Mouse (Mus musculus) stomach, embryonic 14.5 days (tissue): Measurements from ENCODE around the gene Crispld2. TPM values are rescaled to one million over a fixed set of nuclear protein-coding genes. Genes with fewer than 3 reads are reported as not detected.

ENCODE experiments used
- ATAC-seq: fragments of 200-750 bp; cut with Nextera tagmentation; 2 replicates; pipeline ENCODE4 v1.8.0; 2017; ENCODE audit warnings: low read depth, moderate TSS enrichment; ENCODE audit not compliant: insufficient number of reproducible peaks, insufficient read depth, low FRiP score
- H3K27ac ChIP-seq: fragments of 300-500 bp; sonication (generic); 2 replicates; pipeline ENCODE4 v1.5.1; 2014; ENCODE audit warnings: mild to moderate bottlenecking, low read length, moderate library complexity, mixed read lengths
- H3K27me3 ChIP-seq: fragments of 300-500 bp; sonication (generic); 2 replicates; pipeline ENCODE4 v1.6.1; 2014; ENCODE audit warnings: low read length, control low read depth, mixed read lengths; ENCODE audit not compliant: control insufficient read depth, insufficient read depth
- H3K36me3 ChIP-seq: fragments of 300-500 bp; sonication (generic); 2 replicates; pipeline ENCODE4 v1.6.1; 2014; ENCODE audit warnings: mild to moderate bottlenecking, control low read depth, low read length, moderate library complexity, mixed read lengths; ENCODE audit not compliant: control insufficient read depth, insufficient read depth
- H3K4me1 ChIP-seq: fragments of 300-500 bp; sonication (generic); 2 replicates; pipeline ENCODE4 v1.6.1; 2014; ENCODE audit warnings: low read length, control low read depth, mixed read lengths; ENCODE audit not compliant: control insufficient read depth, insufficient read depth
- H3K4me2 ChIP-seq: fragments of 300-500 bp; sonication (generic); replicated peaks from 2 replicates; pipeline ENCODE4 v1.6.1; 2014; ENCODE audit warnings: low read depth, low read length, control low read depth
- H3K4me3 ChIP-seq: fragments of 300-500 bp; sonication (generic); 2 replicates; pipeline ENCODE4 v1.5.1; 2014; ENCODE audit warnings: low read depth, low read length, control low read depth
- H3K9ac ChIP-seq: fragments of 300-500 bp; sonication (generic); replicated peaks from 2 replicates; pipeline ENCODE4 v1.6.1; 2014; ENCODE audit warnings: low read depth, mild to moderate bottlenecking, control low read depth, low read length, moderate library complexity, mixed read lengths
- H3K9me3 ChIP-seq: fragments of 300-500 bp; sonication (generic); 2 replicates; pipeline ENCODE4 v1.6.1; 2016; ENCODE audit warnings: low read depth, low read length, control low read depth; ENCODE audit not compliant: control insufficient read depth
- WGBS: fragments of 180-500 bp; shearing (Covaris S2); extraction: QIAGEN DNeasy Blood & Tissue Kit; methylation state at CpG from one replicate; pipeline ENCODE4 v1.1.7; 2014; 5-methylcytosine and 5-hydroxymethylcytosine counted together
- polyA plus RNA-seq: library from polyadenylated mRNA; unstranded; fragments of >200 nt; fragmentation: Nextera tagmentation; extraction: Ambion mirVana; gene quantifications from 2 replicates; pipeline ENCODE4 v1.2.1, GENCODE M21; 2014

Crispld2 gene
- polyA plus RNA-seq, 1 experiment from 2014 or later, result 29.1 TPM

DNA sequence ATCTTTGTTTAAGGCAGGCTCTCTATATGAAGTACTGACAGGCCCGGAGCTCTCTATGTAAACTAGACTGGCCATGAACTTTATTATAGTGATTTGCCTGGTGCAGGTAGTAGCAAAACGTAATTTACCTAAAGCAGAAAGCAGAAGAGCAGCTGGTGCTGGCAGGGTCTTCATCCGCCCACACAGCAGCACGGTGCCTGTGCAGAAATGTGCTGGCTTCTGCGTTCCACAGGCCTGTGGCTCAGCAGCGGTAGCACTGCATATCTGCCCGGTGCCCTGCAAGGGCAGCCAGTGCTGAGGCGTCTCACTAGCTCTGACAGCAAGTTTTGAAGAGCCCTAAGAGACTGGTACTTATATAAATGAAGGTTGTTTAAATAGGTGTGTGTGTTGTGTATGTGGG, 36.9 kb upstream of the Crispld2 start:
- ATAC-seq, result no peak

DNA sequence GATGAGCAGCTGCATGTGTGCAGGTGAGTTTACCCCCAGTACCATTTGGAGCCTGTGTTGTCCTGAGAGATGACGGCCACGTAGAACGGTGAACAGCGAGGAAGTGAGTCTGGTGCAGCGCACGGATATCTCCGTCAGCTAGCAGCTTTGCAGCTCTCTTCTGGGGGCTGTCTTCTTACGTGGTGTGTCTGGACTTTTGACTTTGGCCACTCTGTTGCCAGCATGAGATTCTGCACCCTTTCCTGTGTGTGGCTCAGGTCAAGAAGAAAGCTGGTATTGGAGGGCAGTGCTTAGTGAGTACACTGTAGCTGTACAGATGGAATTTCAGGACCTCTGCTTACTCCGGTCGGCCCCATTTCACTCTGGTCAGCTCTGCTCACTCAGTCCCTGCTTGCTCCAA, 34.2 kb upstream of the Crispld2 start:
- Histone ChIP-seq H3K27me3 (no peaks in the 10 kb centered on the region), H3K4me1 (no peaks in the 10 kb centered on the region), H3K9ac (no peak overlapping the region), H3K9me3 (no peaks in the 10 kb centered on the region), H3K4me3 (no peak overlapping the region), H3K4me2 (no peak overlapping the region), H3K27ac (no peak overlapping the region), H3K36me3 (peaks cover 47% of the 10 kb centered on the region)
- WGBS, result 98% methylated on average over 10 of the region's 10 CpGs
- ATAC-seq, result no peak

More for the DNA sequence above, 36.9 kb upstream of the Crispld2 start:
- H3K4me2 ChIP-seq, result no peak overlapping the region
- no peak overlapping the region for H3K4me3 ChIP-seq
- H3K4me1 ChIP-seq, result no peaks in the 10 kb centered on the region
- H3K9ac ChIP-seq, result no peak overlapping the region
- no peak overlapping the region for H3K27ac ChIP-seq
- WGBS, result 91% methylated on average over 8 of the region's 8 CpGs
- no peaks in the 10 kb centered on the region for H3K27me3 ChIP-seq
- no peaks in the 10 kb centered on the region for H3K9me3 ChIP-seq
- peaks cover 74% of the 10 kb centered on the region for H3K36me3 ChIP-seq

DNA sequence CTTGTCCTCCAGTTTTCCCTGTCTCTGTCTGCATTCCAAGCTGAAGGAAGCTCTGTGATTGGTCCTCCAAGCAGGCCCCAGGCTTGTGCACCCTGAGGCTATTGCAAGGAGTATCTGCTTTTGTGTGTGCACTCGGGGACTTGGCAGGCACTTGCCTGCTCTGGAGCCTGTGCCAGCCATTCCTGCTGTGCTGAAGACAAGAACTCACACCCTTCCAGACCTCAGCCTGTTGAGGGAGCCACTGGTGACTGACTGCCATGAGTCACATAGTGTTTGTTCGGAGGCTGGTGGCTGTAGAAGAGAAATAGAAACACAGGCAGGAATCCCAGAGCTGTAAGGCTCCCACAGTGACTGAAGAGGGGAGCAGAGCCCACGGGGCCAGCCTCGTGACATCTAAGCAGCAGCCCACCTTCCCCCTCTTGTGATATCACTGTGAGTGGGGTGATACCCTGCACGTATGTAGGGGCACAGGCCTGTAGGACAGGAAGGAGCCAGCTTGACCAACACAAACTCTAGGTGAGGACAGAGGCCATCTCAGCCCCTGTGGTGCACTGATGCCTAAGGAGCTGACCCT, 31.6 kb upstream of the Crispld2 start:
- H3K27ac ChIP-seq, result 0 out of 2 replicates have a peak overlapping the region, but pooled peaks have one; percentile 15
- H3K27me3 ChIP-seq, result no peaks in the 10 kb centered on the region

DNA sequence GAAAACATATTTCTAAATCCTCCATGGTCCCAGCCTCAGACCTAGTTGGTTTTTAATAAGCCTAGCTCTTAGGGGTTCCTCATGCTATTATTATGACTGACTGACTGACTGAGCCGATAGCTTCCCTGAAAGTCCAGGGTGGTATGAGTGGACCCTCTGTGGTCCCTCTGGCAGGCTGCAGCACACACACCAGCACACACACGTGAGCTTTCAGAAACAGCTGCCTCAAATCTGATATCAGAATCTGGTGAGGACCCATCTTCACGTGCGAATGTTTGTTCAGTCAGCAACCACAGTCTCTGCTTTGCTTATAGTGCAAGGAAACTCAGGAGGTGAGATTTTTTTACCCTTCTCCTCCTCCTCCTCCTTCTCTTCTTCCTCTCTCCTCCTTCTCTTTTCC, 27.4 kb upstream of the Crispld2 start:
- ATAC-seq, result no peak
- H3K9ac ChIP-seq, result no peak overlapping the region
- no peaks in the 10 kb centered on the region for H3K9me3 ChIP-seq
- H3K27ac ChIP-seq, result no peak overlapping the region
- no peaks in the 10 kb centered on the region for H3K27me3 ChIP-seq
- H3K4me1 ChIP-seq, result no peaks in the 10 kb centered on the region
- whole genome bisulfite sequencing, result 63% methylated on average over 4 of the region's 4 CpGs
- no peaks in the 10 kb centered on the region for H3K36me3 ChIP-seq
- no peak overlapping the region for H3K4me3 ChIP-seq
- H3K4me2 ChIP-seq, result no peak overlapping the region

More for the DNA sequence above, 31.6 kb upstream of the Crispld2 start:
- WGBS, result 60% methylated on average over 5 of the region's 5 CpGs
- Histone ChIP-seq H3K9ac (no peak overlapping the region), H3K9me3 (no peaks in the 10 kb centered on the region), H3K4me2 (no peak overlapping the region), H3K36me3 (peaks cover 24% of the 10 kb centered on the region), H3K4me1 (no peaks in the 10 kb centered on the region), H3K4me3 (no peak overlapping the region)
- ATAC-seq, result no peak

DNA sequence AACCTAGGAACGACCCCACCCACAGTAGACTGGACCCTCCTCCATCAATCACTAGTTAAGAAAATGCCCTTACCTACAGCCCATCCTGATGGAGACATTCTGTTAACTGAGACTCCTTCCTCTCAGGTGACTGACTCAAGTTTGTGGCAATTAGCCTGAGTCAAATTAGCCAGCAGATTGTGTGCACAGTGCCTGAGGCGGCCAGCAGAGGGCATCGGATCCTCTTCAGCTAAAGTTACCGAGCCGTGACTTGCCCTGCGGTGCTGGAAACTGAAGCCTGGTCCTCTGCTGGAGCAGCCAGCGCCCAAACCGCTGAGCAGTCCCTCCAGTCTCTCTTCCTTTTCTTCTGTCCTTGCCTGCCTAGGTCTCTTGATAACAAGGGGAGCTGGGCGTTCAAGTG, 24.8 kb upstream of the Crispld2 start:
- Histone ChIP-seq H3K4me2 (no peak overlapping the region), H3K9ac (no peak overlapping the region), H3K27ac (no peak overlapping the region), H3K36me3 (no peaks in the 10 kb centered on the region), H3K4me3 (no peak overlapping the region), H3K27me3 (no peaks in the 10 kb centered on the region), H3K9me3 (no peaks in the 10 kb centered on the region), H3K4me1 (no peaks in the 10 kb centered on the region)
- no peak for ATAC-seq
- 85% methylated on average over 9 of the region's 9 CpGs for WGBS

DNA sequence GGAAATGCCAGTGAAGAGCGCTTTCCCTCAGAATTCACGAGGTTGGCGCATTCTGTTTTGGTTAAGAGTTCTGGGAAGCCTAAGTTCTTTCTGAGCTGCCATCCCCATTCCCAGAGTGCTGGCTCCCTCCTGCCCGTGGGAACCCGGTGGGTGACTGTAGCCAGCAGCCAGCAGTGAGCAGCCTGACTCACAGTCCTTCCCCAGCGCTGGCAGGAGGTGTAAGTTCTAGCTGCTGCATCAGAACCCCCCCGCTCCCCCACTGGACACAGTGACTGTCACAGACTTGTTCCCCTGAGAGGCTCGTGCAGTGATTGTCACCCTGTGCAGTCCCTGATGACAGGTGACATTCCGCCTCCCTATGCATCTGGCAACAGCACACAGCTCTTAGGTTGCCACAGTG, 22.1 kb upstream of the Crispld2 start:
- no peak overlapping the region for H3K4me3 ChIP-seq
- no peaks in the 10 kb centered on the region for H3K36me3 ChIP-seq
- no peak for ATAC-seq
- no peak overlapping the region for H3K4me2 ChIP-seq
- no peaks in the 10 kb centered on the region for H3K9me3 ChIP-seq
- H3K9ac ChIP-seq, result no peak overlapping the region
- 76% methylated on average over 9 of the region's 9 CpGs for WGBS
- H3K27me3 ChIP-seq, result no peaks in the 10 kb centered on the region
- no peak overlapping the region for H3K27ac ChIP-seq
- no peaks in the 10 kb centered on the region for H3K4me1 ChIP-seq

DNA sequence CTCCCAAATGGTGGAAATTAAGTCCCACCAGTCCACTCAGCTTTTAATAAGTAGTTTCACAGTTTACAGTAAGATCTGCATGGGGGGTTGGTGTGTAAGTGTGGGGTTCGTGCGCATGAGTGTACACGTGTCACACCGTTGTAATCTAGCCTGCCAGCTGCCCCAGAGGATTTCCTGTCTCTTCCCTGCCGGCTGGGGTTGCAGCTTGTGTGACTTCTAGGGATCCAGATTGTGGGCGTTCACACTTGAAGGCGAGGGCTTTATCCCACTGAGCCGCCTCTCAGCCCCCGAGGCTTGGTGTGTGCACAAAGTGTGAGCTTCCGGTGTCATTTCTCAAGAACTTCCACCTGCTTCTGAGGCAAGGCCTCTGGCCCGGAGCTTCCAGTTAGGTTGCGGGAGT, 19.7 kb upstream of the Crispld2 start:
- Histone ChIP-seq H3K27ac (no peak overlapping the region), H3K4me1 (no peaks in the 10 kb centered on the region), H3K36me3 (no peaks in the 10 kb centered on the region), H3K27me3 (no peaks in the 10 kb centered on the region), H3K9ac (no peak overlapping the region), H3K4me3 (no peak overlapping the region), H3K4me2 (no peak overlapping the region), H3K9me3 (no peaks in the 10 kb centered on the region)
- 52% methylated on average over 12 of the region's 12 CpGs for WGBS
- ATAC-seq, result no peak; the same call in 1 of the 2 replicates

DNA sequence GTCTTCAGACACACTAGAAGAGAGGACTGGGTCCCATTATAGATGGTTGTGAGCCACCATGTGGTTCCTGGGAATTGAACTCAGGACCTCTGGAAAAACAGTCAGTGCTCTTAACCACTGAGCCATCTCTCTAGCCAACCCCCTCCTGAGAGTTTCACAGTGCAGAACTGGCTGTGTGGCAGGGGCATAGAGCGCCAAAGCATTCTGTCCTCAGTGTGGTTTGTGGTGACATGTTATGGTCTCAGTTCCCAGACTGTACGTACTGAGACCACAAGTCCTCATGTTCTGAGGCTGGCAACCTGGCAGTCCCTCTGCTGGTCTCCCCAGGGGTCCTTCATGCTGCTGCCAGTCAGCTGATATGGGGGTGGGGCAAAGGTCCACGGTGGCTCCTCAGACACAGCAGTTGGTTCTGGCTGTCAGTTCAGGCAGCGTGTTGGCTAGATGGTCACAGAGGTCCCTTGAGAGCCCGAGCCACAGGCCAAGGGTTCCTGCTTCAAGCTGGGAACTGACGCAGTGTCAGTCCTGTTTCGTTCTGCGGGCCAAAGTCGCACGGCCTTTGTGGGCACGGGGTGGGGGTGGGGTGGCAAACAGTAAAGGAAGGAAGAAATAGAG, 13.4 kb upstream of the Crispld2 start:
- no peak for ATAC-seq
- H3K27ac ChIP-seq, result no peak overlapping the region
- no peaks in the 10 kb centered on the region for H3K4me1 ChIP-seq
- H3K9me3 ChIP-seq, result no peaks in the 10 kb centered on the region
- no peaks in the 10 kb centered on the region for H3K36me3 ChIP-seq
- WGBS, result 71% methylated on average over 11 of the region's 11 CpGs
- H3K4me3 ChIP-seq, result no peak overlapping the region
- no peak overlapping the region for H3K9ac ChIP-seq
- H3K27me3 ChIP-seq, result no peaks in the 10 kb centered on the region
- H3K4me2 ChIP-seq, result no peak overlapping the region

DNA sequence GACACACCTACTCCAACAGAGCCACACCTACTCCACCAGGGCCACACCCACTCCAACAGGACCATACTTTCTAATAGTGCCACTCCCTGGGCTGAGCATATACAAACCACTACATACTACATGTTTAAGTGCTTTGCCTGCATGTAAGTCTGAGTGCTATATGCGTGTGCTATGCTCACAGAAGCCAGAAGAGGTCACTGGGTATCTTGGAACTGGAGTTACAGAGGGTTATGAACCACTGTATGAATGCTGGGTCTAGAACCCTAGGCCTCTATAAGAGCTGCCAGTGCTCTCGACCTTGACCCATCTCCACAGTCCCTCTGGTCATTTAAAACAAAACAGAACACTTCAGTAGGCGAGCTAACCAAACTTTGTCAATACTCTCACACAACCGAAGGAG, 11.0 kb upstream of the Crispld2 start:
- no peak for ATAC-seq
- Histone ChIP-seq H3K27ac (no peak overlapping the region), H3K9ac (no peak overlapping the region), H3K36me3 (no peaks in the 10 kb centered on the region), H3K27me3 (no peaks in the 10 kb centered on the region), H3K4me2 (no peak overlapping the region), H3K4me3 (no peak overlapping the region), H3K4me1 (no peaks in the 10 kb centered on the region), H3K9me3 (no peaks in the 10 kb centered on the region)
- 77% methylated on average over 4 of the region's 4 CpGs for WGBS
